8 mouse cellular contexts compared by ENCODE assay signal in the genomic region with DNA sequence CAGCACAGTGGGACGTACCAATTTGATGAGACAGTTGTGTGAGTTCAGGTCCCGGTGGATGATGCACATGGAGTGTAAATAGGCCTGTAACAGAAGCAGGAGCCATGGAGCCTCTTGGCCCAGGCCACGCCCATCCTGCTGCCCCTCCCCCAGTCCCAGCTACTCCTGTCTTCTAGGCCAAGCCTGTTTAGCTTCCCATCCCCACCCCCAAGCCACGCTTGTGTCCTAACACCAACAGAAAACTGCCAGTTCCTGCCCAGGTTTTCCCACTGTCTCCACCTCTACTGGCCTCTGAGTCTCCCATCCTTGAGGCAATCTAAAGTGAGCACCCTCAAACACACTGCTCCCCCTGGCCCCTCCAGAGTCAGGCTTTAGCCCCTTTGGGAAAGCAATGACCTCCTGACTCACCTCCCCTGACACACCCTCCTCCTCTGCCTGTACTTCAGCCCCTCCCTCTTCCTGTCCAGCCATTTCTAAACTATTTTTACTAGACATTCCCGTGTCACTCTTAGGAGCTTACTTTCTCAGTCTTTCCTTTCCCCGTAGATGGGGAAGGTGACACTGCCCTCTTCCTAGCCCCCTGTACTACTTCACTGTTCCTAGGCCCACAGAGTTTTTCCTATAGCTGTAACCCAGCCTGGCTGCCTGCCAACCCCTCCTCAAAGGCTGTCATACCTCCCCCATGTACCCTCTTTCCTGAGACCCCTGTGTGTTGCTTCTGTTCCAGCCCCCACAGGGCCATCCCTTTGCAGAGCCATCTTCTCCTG. TPM values are rescaled to one million over a fixed set of nuclear protein-coding genes. Genes with fewer than 3 reads are reported as not detected.
DNase-seq lines count a peak whose midpoint lies in the region; ATAC-seq lines count a peak whose summit lies in the region.

No protein-coding gene starts in this region.

- WGBS in midbrain, embryonic 11.5 days = 47% methylated on average over 6 of the region's 6 CpGs
- WGBS in midbrain, embryonic 16.5 days = 50% methylated on average over 6 of the region's 6 CpGs
- WGBS in heart, embryonic 16.5 days = 24% methylated on average over 6 of the region's 6 CpGs
- WGBS in lung, embryonic 16.5 days = 29% methylated on average over 6 of the region's 6 CpGs

- ATAC-seq in midbrain, embryonic 11.5 days (ENCODE audit: low FRiP score) = peak; percentile 51
- ATAC-seq in midbrain, embryonic 16.5 days = no peak
- no peak; the same call in 1 of the 2 replicates for ATAC-seq in heart, embryonic 16.5 days (replicated peaks; ENCODE audit: extremely low read depth, insufficient read depth, low FRiP score)
- ATAC-seq in lung, embryonic 16.5 days (ENCODE audit: low read depth) = peak; percentile 48
- no peak for ATAC-seq in monocyte, adult 5-6 weeks (replicated peaks; ENCODE audit: insufficient number of reproducible peaks, low FRiP score, low TSS enrichment, poor library complexity, severe bottlenecking)
- no peak for ATAC-seq in erythroid progenitor cell, adult 5-6 weeks (replicated peaks; ENCODE audit: low FRiP score, poor library complexity, severe bottlenecking)

- no peak overlapping the region for H3K4me3 ChIP-seq in midbrain, embryonic 11.5 days (ENCODE audit: low read depth, low read length)
- H3K4me3 ChIP-seq in midbrain, embryonic 16.5 days (ENCODE audit: low read depth, low read length) = no peak overlapping the region
- H3K4me3 ChIP-seq in heart, embryonic 16.5 days (ENCODE audit: low read length) = no peak overlapping the region
- H3K4me3 ChIP-seq in lung, embryonic 16.5 days (ENCODE audit: low read length) = no peak overlapping the region

- H3K27ac ChIP-seq in midbrain, embryonic 11.5 days (ENCODE audit: low read depth, low read length) = no peak overlapping the region
- no peak overlapping the region for H3K27ac ChIP-seq in midbrain, embryonic 16.5 days (ENCODE audit: low read length)
- peak overlapping the region; percentile 47 for H3K27ac ChIP-seq in heart, embryonic 16.5 days (ENCODE audit: low read length)
- H3K27ac ChIP-seq in lung, embryonic 16.5 days (ENCODE audit: low read length) = peak overlapping the region; percentile 15

- H3K9ac ChIP-seq in midbrain, embryonic 11.5 days (ENCODE audit: low read length) = no peak overlapping the region
- no peak overlapping the region for H3K9ac ChIP-seq in midbrain, embryonic 16.5 days (ENCODE audit: low read depth, low read length)
- peak overlapping the region; percentile 50 for H3K9ac ChIP-seq in heart, embryonic 16.5 days (ENCODE audit: low read length)
- H3K9ac ChIP-seq in lung, embryonic 16.5 days (ENCODE audit: low read length) = peak overlapping the region; percentile 36; the same call in 1 of the 2 replicates

- no peak overlapping the region for H3K4me2 ChIP-seq in midbrain, embryonic 11.5 days
- no peak overlapping the region for H3K4me2 ChIP-seq in midbrain, embryonic 16.5 days (ENCODE audit: low read length)
- H3K4me2 ChIP-seq in heart, embryonic 16.5 days (ENCODE audit: low read depth, low read length) = peak overlapping the region; percentile 9; the same call in 1 of the 2 replicates
- H3K4me2 ChIP-seq in lung, embryonic 16.5 days (ENCODE audit: low read depth, low read length) = no peak overlapping the region

- peaks cover 11% of the 10 kb centered on the region for H3K36me3 ChIP-seq in midbrain, embryonic 11.5 days (ENCODE audit: control insufficient read depth, insufficient read depth, low read length)
- H3K36me3 ChIP-seq in midbrain, embryonic 16.5 days (ENCODE audit: control insufficient read depth, insufficient read depth, low read length) = peaks cover 50% of the 10 kb centered on the region
- H3K36me3 ChIP-seq in heart, embryonic 16.5 days (ENCODE audit: control insufficient read depth, insufficient read depth) = peaks cover 46% of the 10 kb centered on the region
- H3K36me3 ChIP-seq in lung, embryonic 16.5 days (ENCODE audit: control insufficient read depth, insufficient read depth, low read length) = peaks cover 32% of the 10 kb centered on the region

- H3K27me3 ChIP-seq in midbrain, embryonic 11.5 days (ENCODE audit: control insufficient read depth, insufficient read depth, low read length) = no peaks in the 10 kb centered on the region
- H3K27me3 ChIP-seq in midbrain, embryonic 16.5 days (ENCODE audit: control insufficient read depth, insufficient read depth, low read depth, low read length) = no peaks in the 10 kb centered on the region
- no peaks in the 10 kb centered on the region for H3K27me3 ChIP-seq in heart, embryonic 16.5 days (ENCODE audit: control insufficient read depth, insufficient read depth, low read length)
- no peaks in the 10 kb centered on the region for H3K27me3 ChIP-seq in lung, embryonic 16.5 days (ENCODE audit: control insufficient read depth, insufficient read depth, low read depth, low read length)

- peaks cover 2% of the 10 kb centered on the region; the same call in 1 of the 2 replicates for H3K4me1 ChIP-seq in midbrain, embryonic 11.5 days (ENCODE audit: control insufficient read depth, insufficient read depth, low read length)
- peaks cover 3% of the 10 kb centered on the region; the same call in 1 of the 2 replicates for H3K4me1 ChIP-seq in midbrain, embryonic 16.5 days (ENCODE audit: control insufficient read depth, insufficient read depth, low read length)
- H3K4me1 ChIP-seq in heart, embryonic 16.5 days (ENCODE audit: control insufficient read depth, insufficient read depth, low read length) = peaks cover 22% of the 10 kb centered on the region
- peaks cover 10% of the 10 kb centered on the region for H3K4me1 ChIP-seq in lung, embryonic 16.5 days (replicated peaks; ENCODE audit: control insufficient read depth, insufficient read depth, low read length)

- peak; percentile 76 for DNase-seq in midbrain, embryonic 11.5 days (ENCODE audit: low spot score, missing footprints)
- peak; percentile 64 for DNase-seq in adipocyte (ENCODE audit: low spot score)
- no peak for DNase-seq in frontal cortex, postnatal 10 days (ENCODE audit: low spot score in 2 of 2)

- H3K9me3 ChIP-seq in midbrain, embryonic 11.5 days (ENCODE audit: control insufficient read depth, low read length) = no peaks in the 10 kb centered on the region
- no peaks in the 10 kb centered on the region for H3K9me3 ChIP-seq in midbrain, embryonic 16.5 days (replicated peaks; ENCODE audit: control insufficient read depth, low read length, poor library complexity, severe bottlenecking)
- H3K9me3 ChIP-seq in heart, embryonic 16.5 days (replicated peaks; ENCODE audit: control insufficient read depth, low read length) = no peaks in the 10 kb centered on the region
- H3K9me3 ChIP-seq in lung, embryonic 16.5 days (ENCODE audit: control insufficient read depth, low read length) = no peaks in the 10 kb centered on the region

RNA-seq across cellular contexts. Expression of a gene that starts 18.6 kb away (rescaled TPM):
- 10.5 and 12.1 TPM in 2 replicates for polyA plus RNA-seq in midbrain, embryonic 11.5 days (2014; fragmentation: Nextera tagmentation; extraction: Ambion mirVana)
- polyA plus RNA-seq in midbrain, embryonic 16.5 days (2015; fragmentation: Nextera tagmentation; extraction: Ambion mirVana) = 22.8 and 29.5 TPM in 2 replicates
- polyA plus RNA-seq in heart, embryonic 16.5 days (2015; fragmentation: Nextera tagmentation; extraction: Ambion mirVana) = 40.9 and 41.1 TPM in 2 replicates
- polyA plus RNA-seq in lung, embryonic 16.5 days (2015; fragmentation: Nextera tagmentation; extraction: Ambion mirVana) = 11.8 and 12.0 TPM in 2 replicates
- 17.3 to 18.3 TPM (median 18.0 TPM) in 3 replicates for total RNA-seq in monocyte, adult 5-6 weeks (2017)
- total RNA-seq in erythroid progenitor cell, adult 5-6 weeks (2015; ENCODE audit: low replicate concordance) = 2.1 and 4.3 TPM in 2 replicates
- total RNA-seq in erythroid progenitor cell, adult 5-6 weeks (2017; ENCODE audit: low replicate concordance) = 2.7 and 20.2 TPM in 2 replicates

Comparison
In these comparisons a context has a peak if more than half of its experiments do, and no peak if none do; other contexts are left out.
1. ATAC-seq: peak in midbrain, embryonic 11.5 days (single experiment) and lung, embryonic 16.5 days (single experiment); none in midbrain, embryonic 16.5 days (single experiment), heart, embryonic 16.5 days (single experiment), monocyte, adult 5-6 weeks (single experiment) and erythroid progenitor cell, adult 5-6 weeks (single experiment).
2. DNase-seq: peak in midbrain, embryonic 11.5 days (single experiment) and adipocyte (single experiment); none in frontal cortex, postnatal 10 days (0 of 2).
3. H3K27ac ChIP-seq: peak in heart, embryonic 16.5 days (single experiment) and lung, embryonic 16.5 days (single experiment); none in midbrain, embryonic 11.5 days (single experiment) and midbrain, embryonic 16.5 days (single experiment).
4. H3K9ac ChIP-seq: peak in heart, embryonic 16.5 days (single experiment) and lung, embryonic 16.5 days (single experiment); none in midbrain, embryonic 11.5 days (single experiment) and midbrain, embryonic 16.5 days (single experiment).